Mouse (Mus musculus) bone marrow macrophage, adult 2 months (primary cell): ENCODE data around the gene Aff1. TPM values are rescaled to one million over a fixed set of nuclear protein-coding genes. Genes with fewer than 3 reads are reported as not detected.
A peak's percentile ranks its signal among the peaks of the same experiment; 100 is the strongest.

Experiments
- H3K27ac ChIP-seq: 2 replicates; pipeline ENCODE4 v1.5.1; 2012; ENCODE audit warnings: low read depth, low read length; ENCODE audit not compliant: insufficient read depth
- H3K4me1 ChIP-seq: 2 replicates; pipeline ENCODE4 v1.6.1; 2012; ENCODE audit warnings: low read length; ENCODE audit not compliant: control insufficient read depth, insufficient read depth
- H3K4me3 ChIP-seq: 2 replicates; pipeline ENCODE4 v1.5.1; 2012; ENCODE audit warnings: mild to moderate bottlenecking, low read length, moderate library complexity; ENCODE audit not compliant: insufficient read depth
- CTCF ChIP-seq: IDR thresholded peaks from 2 replicates; pipeline ENCODE4 v1.5.1; 2012; ENCODE audit warnings: low read depth, mild to moderate bottlenecking, low read length, moderate library complexity
- POLR2A ChIP-seq: IDR thresholded peaks from 2 replicates; pipeline ENCODE4 v1.6.1; 2012; ENCODE audit warnings: mild to moderate bottlenecking, low read depth, low read length, borderline replicate concordance
- polyA plus RNA-seq: library from polyadenylated mRNA; stranded (reverse); fragments of >200 nt; gene quantifications from 2 replicates; pipeline ENCODE4 v1.2.4, GENCODE M21; 2012; ENCODE audit not compliant: missing spikeins, insufficient read depth, insufficient read length

The Aff1 gene
- polyA plus RNA-seq, 1 experiment = 45.3 TPM

DNA sequence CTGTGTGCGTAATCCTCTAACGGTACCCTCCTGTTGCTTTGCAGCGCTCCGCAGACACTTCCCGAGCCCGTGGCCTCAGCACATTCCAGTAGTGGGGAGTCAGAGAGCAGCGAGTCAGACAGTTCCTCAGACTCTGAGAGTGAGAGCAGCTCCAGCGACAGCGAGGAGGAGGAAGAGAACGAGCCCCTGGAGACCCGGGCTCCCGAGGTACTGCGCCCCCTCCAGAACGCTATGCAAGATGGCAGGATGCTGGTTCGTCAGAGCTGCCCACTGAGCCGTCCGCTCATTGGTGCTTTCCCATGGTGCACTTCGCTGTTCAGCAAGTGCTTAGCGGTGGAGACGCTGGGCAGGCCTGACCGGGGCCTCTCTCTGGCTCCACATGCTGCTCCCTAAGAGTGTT is 136.1 kb downstream of the Aff1 start:
- TF ChIP-seq CTCF (no peak), POLR2A (no peak)
- H3K27ac ChIP-seq = no peak overlapping the region
- peaks cover 13% of the 10 kb centered on the region for H3K4me1 ChIP-seq
- H3K4me3 ChIP-seq = no peak overlapping the region

DNA sequence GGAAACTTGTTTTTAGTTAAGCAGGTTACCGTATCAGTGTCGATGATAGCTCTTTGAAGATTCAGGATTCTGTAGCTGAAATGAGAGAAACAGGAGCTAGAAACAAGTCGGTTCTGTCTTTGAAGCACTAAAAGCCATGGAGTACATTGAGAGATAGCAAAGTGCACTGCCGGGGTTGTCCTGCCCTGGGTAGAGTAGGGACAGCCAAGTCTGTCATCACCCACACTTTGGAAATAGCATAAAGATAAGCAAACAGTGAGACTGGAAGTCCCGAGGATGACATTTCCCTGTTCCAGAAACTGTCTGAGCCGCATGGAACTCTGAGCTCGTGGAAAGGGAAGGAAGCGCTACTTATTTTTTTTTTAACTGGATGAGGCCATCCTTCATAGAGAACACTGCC is 136.6 kb downstream of the Aff1 start:
- H3K4me1 ChIP-seq = peaks cover 12% of the 10 kb centered on the region

DNA sequence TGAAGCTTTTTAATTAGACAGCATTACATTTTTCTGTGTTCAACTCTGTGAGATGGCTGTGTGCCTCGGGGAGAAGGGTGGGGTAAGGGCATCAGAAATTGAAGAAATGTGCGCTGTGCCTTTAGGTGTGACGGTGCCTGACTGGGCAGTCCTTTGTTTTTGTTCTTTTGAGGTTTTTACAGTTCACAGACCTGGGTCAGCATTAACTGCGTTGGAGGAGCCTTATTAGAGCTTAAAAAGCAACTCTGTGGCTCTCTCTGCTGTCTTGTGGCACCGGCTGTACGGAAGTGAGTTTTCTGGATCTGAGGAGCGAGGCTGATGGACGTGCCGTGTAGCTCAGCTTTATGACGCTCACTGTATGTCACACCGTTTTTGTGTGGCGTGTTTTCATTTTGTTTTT is 137.0 kb downstream of the Aff1 start:
- H3K27ac ChIP-seq = no peak overlapping the region
- peaks cover 8% of the 10 kb centered on the region for H3K4me1 ChIP-seq
- TF ChIP-seq POLR2A = no peak
- no peak for TF ChIP-seq CTCF
- no peak overlapping the region for H3K4me3 ChIP-seq

More for the DNA sequence above, 136.6 kb downstream of the Aff1 start:
- TF ChIP-seq CTCF = no peak
- no peak for TF ChIP-seq POLR2A
- no peak overlapping the region for H3K27ac ChIP-seq
- H3K4me3 ChIP-seq = no peak overlapping the region

DNA sequence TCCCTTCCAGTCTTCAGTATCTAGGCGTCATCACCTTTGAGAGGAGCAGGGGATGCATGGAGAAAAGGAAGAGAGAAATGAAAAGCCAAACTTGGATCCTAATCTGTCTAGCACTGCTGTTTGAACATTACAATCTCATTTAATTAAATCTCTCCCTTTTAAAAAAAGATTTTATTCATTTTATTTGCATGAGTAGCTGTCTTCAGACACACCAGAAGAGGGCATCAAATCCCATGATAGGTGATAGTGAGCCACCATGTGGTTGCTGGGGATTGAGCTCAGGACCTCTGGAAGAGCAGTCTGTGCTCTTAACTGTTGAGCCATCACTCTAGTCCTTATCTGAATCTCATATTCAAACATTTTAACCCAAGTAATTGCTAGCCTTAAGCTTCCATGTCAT is 138.7 kb downstream of the Aff1 start:
- no peak overlapping the region for H3K27ac ChIP-seq

DNA sequence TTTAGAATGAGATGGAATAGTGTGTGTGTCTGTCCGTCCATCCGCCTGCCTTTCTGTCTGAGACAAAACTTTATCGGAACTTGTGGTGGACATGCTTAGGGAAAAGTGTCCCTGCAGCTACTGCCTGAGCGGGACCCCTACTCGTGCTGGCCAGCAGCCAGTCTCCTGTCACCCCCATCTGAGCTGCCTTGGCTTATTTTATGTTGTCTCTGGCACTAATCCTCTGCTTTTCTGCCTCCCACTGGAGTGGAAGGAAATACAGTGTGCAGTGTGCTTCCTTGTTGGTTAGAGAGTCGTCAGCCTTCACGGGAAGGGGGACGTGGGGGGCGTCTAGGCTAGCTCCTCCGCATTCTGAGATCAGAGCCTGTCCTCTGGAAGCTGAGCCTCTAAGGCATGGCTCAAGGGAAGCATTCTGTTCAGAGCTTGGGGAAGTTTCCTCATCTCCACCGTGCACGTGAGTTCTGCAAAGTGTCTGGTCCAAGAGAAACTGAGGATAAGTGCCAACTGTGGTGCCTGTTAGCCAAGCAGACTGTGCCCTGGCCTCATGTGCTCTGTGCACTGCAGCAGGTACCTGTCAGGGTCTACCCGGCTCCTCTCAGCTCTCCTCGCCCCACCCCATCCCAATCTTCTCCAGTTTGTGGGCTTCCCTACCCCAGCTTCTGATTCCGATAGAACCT is 143.4 kb downstream of the Aff1 start:
- Histone ChIP-seq H3K4me3 (no peak overlapping the region), H3K4me1 (peaks cover 21% of the 10 kb centered on the region), H3K27ac (no peak overlapping the region)
- TF ChIP-seq POLR2A (no peak), CTCF (no peak)

More for the DNA sequence above, 138.7 kb downstream of the Aff1 start:
- TF ChIP-seq POLR2A (no peak), CTCF (no peak)
- Histone ChIP-seq H3K4me1 (peaks cover 5% of the 10 kb centered on the region), H3K4me3 (no peak overlapping the region)

GRCm38 (mm10) chr5:103836148-103836784 is 144.1 kb downstream of the Aff1 start:
- TF ChIP-seq POLR2A = no peak
- no peak for TF ChIP-seq CTCF
- no peak overlapping the region for H3K27ac ChIP-seq
- H3K4me1 ChIP-seq = peaks cover 21% of the 10 kb centered on the region
- no peak overlapping the region for H3K4me3 ChIP-seq

DNA sequence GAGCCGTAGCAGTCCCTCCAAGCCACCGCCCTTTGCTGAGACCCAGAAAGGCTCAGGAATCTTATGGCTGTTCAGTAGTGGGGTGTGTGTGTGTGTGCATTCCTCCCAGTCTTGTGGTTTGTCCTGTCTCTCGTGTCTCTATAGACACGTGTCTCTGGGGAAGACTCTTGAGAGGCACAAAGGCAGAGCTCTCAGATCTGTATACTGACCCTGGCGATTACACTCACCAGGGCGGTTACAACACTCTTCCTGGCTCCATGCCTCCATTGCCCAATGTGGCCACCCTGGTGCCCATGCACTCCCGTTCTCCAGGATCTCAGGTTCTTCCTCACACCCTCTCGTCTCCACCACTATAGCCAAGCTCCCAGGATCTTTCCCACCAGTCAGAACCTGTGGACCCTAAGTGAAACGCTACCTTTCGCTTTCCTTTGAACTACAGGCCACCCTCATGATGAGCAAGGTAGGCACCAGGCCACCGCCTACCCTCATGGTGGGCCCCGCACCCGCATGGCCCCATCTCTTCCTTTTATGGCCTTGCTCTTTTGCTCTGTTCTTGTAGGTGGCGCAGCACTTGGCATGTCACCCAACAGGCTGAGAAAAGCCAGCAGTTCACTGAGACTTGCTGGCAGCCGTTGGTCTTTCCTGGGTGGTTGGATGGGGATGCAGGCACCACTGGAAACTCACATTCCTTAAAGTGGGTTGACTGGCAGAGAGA is 146.5 kb downstream of the Aff1 start:
- Histone ChIP-seq H3K27ac (no peak overlapping the region), H3K4me1 (peaks cover 21% of the 10 kb centered on the region), H3K4me3 (no peak overlapping the region)
- TF ChIP-seq POLR2A = no peak
- no peak for TF ChIP-seq CTCF

DNA sequence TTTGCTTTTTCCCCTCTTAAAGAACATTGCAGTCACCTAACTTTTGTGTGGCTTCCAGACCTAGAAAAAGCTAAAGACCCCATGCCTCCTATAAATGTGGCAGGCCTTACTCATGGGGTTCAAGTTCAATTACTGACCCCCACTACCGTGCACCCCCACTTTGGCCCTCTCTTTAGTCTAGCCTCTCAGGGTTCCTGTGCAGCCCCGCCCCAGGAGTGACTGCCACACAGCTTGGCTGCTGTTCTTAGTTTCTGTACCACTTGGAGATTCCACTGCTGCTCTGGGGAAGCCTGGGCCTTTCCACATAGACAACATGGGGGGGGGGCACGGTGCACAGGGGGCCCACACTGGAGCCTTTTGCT is 147.1 kb downstream of the Aff1 start:
- Histone ChIP-seq H3K4me3 (no peak overlapping the region), H3K4me1 (peaks cover 21% of the 10 kb centered on the region), H3K27ac (no peak overlapping the region)
- no peak for TF ChIP-seq CTCF

DNA sequence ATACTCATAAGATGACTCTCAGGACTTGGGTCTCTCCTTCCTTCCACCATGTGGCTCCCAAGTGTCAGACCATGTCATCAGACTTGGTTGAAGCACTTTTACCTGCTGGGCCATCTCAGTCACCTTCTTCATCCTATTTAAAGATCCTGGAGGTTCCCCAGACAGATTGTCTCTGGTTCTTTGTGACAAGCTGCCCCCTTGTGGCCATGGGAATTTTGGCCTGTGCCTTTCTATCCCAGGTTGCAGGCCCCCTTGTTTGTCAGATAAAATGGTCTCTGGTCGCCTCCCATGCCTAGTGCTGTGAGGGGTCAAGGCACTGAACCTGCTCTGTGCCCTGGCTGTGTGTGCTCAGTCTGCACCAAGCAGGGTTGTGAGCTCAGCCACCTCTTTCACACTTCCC is 151.8 kb downstream of the Aff1 start:
- TF ChIP-seq POLR2A = no peak
- TF ChIP-seq CTCF = peak; percentile 72; the same call in 1 of the 2 replicates
- Histone ChIP-seq H3K4me3 (no peak overlapping the region), H3K27ac (no peak overlapping the region), H3K4me1 (peaks cover under 1% of the 10 kb centered on the region; the same call in 1 of the 2 replicates)
